Mouse (Mus musculus): ENCODE measurements around the gene Lrrc38.
"Not testable (repeated sequence)": the region's sequence is repeated elsewhere in the genome, so short reads cannot be mapped to it uniquely, and the experiment has no call there.

The Lrrc38 gene

DNA sequence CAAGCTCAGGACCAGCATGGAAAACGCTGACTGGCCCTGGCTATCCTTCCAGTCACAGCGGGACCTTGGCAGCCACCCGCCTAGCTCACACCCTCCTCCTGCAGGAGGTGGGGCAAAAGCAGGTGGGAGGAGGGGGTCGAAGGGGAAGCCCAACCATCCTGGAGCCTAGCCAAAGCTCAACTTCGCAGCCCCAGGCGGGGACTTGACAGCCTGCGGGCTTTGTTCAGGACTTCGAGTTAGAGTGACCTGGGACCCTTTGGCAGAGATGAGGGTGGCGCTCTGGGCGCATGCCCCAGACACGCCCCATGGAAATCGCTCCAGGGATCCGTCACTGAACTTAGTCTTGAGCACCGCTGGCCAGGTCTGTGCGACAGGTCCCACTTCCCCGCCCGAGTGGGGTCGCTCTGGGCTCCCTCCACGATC lies at the start of gene Lrrc38:
Gene Lrrc38 (plus strand): TSS at position 274 of the 423 bp plus-strand sequence.
- peak in 1 of 2 experiments; percentile 51 for DNase-seq (ENCODE audit: low spot score in 2 of 2)

DNA sequence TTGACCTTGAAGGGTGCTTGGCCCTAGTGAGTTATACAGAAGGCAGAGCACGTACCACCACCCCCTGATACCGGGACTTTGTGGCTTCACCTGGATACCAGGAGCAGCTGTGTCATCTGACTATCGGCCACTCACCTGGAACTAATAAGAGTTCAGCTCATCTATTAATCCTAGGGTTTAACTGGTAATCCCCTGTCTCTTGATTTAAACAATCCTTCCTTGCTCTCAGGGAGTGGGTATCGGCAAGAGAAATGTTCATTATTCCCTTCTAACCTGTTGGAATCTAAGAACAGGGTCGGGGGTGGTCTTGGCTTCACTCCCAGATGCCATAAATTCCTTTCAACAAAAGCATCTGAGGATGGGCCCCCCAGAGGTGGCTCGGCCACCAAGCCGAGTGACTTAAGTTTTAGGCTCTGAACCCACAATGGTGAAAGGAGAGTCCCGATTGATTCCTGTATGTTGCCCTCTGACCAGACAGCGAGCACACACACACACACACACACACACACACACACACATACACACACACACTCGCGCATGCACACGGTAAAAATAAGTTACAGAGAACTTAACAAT lies 49.4 kb upstream of the Lrrc38 start:
- DNase-seq (ENCODE audit: low spot score in 2 of 2) = no peak

DNA sequence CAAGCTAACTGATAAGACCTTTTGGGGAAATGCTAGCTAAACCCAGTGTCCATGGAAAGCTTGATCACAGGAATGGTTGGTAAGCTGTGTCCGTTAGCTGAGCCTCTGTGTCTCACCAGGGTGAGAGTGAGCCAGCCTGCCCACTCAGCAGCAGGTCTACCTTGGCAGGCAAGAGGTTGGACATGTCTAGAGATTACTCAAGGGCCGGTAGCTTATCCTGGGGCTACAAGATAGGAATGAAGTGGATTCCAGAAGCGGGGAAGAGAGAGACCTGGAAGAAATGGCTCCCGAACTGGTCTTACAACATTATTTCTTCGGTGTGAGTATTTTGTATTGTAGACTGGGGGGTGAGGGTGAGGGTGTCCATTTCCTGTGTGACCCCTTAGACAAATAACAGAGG lies 48.5 kb upstream of the Lrrc38 start:
- DNase-seq (ENCODE audit: low spot score in 2 of 2) = no peak

DNA sequence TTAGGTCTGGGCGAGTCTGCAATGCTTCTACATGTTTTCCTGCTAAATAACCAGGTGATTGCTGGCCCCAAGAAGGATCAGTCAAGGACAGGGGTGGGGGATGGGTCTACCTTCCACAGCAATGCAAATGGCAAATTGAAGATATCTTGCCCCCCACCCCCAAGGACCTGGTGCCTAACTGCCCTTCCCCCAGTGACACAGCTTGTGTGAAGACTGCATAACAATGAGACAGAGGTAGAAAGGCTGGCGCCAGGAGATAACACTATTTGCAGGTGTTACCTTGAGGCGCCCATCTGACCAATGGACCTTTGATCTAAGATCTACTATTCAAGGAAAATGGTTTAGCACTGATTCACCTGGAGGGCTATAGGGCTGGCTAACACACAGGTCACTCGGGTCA lies 47.7 kb upstream of the Lrrc38 start:
- no peak for DNase-seq (ENCODE audit: low spot score in 2 of 2)

DNA sequence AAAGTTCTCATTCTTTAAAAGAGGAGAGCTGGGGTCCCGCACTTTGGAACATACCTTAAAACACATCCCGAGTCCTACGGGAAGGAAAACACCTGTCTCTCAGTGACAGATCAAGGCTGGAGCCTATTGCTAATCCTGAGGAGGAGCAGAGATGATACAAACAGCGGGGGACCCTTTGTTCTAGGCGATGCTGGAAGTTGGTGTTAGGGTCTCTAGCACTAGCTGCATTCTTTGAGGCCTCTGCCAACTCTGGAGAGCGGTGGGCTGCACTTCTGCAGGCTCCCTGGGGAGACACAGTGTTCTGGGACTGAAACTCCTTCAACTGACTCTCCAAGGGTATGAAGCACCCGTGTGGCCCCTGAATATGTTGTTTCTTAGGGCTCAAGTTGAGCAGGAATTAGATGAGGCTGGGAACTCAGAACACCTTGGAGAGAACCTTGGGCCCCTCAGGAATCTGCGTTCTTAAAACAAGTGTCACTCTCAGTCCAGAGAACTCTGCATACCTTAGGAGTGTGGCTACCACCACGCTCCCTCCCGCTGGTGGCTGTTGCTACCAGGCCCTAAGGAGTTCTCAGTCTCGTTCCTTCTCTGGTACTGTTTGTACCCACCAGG lies 47.2 kb upstream of the Lrrc38 start:
- DNase-seq (ENCODE audit: low spot score in 2 of 2) = no peak

DNA sequence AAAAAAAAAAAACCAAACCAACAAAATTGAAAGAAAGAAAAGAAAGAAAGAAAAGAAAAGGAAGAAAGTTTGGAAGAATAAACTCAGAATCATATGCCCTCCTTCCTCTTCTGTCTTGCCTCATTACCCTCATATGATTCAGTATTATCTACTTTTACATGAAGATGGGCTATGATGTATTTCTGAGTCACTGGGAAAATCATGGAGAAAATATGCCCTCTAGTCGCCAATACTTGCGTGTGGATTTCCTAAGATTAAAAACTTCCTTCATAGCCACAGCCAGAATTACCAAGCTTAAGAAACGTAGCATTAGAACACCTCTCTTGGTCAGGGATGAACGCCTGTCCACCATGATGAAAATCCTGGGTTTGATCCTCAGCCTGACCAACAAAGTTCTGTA lies 44.5 kb upstream of the Lrrc38 start:
- DNase-seq (ENCODE audit: low spot score in 2 of 2) = no peak

DNA sequence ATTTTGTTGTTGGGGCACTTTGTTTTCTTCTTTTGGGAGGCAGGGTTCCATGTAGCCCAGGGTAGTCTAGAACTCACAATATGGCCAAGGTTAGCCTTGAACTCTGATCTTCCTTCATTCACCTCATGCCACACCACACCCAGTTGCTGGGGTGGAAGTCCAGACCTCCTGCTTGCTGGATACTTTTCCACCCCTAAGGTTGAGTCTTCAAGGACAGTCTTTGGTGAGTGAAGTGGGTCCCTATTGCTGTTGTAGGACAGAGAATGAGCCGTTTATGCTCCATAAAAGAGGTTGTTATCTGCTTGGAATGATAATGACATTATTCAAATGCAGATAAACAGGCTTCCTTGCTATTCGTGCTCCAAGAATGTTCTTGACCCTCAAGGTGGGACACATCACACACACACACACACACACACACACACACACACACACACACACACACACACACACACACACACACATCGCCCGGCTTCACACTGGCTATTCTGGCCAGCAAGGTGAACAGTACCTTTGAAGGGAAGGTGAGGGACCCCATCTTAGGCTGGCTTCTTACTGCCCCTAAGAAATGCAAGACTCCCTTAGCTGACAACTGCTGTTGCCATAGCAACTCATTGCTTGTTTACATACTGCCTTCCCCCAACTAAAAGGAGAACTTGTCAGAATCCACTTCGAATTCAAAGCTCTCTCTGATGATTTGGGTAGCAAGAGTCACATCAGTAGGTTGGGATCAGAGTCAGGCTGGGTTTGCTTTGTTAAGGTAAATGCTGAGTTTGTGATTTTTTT lies 43.4 kb upstream of the Lrrc38 start:
- peak in 1 of 2 experiments; percentile 45 for DNase-seq (ENCODE audit: low spot score in 2 of 2)

GRCm38 (mm10) chr4:143311341-143311740 lies 38.2 kb upstream of the Lrrc38 start:
- DNase-seq (ENCODE audit: low spot score in 2 of 2) = peak in 1 of 2 experiments; percentile 52

GRCm38 (mm10) chr4:143313299-143313698 lies 36.3 kb upstream of the Lrrc38 start:
- DNase-seq (ENCODE audit: low spot score in 2 of 2) = no peak

- DNase-seq (ENCODE audit: low spot score in 2 of 2) = no peak
These were observed 25.2 kb upstream of the Lrrc38 start for GRCm38 (mm10) chr4:143324176-143324924.

DNA sequence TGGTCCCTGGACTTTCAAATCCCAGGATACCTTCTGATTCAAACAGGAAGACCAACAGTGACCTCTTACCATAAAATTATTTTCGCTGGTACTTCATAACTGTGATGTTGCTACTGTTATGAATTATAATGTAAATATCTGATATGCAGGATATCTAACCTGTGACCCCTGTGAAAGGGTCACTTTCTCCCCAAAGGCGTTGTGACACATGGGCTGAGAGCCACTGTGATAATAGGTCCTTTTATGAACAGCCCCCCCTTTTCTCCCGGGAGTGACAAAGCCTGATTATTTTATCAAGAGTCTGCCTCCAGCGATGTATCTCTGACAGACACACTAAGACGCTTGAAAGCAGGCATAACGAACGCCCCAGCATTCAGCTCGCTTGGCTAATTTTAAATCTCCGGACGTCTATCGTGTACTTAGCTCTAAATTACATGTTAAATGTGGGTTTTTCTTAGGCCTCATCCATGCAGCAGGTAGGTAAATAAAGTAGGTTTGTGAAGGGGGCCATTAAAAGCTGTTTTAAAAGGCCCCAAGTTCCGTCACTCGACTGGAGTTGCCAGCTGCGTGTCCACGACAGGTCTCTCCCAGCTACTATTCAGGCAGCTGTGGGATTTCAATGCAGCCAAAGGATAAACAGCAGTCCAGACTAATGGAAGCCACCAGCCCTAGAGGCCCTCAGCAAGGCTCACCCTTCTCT lies 24.5 kb upstream of the Lrrc38 start:
- DNase-seq (ENCODE audit: low spot score in 2 of 2) = peak in 1 of 2 experiments; percentile 38

- DNase-seq (ENCODE audit: low spot score in 2 of 2) = peak; percentile 83 to 88
These were observed 24.0 kb upstream of the Lrrc38 start for GRCm38 (mm10) chr4:143325625-143325941.

- no peak for DNase-seq (ENCODE audit: low spot score in 2 of 2)
These were observed 19.0 kb upstream of the Lrrc38 start for GRCm38 (mm10) chr4:143330566-143330965.

DNA sequence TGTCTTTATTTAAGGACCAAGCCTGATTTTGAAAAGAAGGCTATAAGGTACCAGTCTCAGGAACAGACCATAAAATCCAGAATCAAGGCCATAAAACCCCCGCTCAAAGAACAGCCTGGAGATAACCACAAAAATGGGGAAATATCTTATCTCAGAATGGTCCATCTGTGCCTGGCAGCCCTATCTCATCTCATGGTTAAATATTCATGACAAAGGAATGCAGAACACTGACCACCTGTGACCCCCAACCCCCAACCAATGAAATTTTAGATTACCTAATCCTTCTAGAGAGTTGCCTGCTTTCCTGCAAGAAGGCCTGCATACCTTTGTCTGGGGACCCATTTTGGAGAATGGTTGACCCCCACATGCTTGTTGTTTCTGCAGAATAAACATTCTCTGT lies 17.8 kb upstream of the Lrrc38 start:
- DNase-seq (ENCODE audit: low spot score in 2 of 2) = no peak

GRCm38 (mm10) chr4:143334145-143334544 lies 15.4 kb upstream of the Lrrc38 start:
- no peak for DNase-seq (ENCODE audit: low spot score in 2 of 2)

GRCm38 (mm10) chr4:143334995-143335394 lies 14.6 kb upstream of the Lrrc38 start:
- no peak for DNase-seq (ENCODE audit: low spot score in 2 of 2)

DNA sequence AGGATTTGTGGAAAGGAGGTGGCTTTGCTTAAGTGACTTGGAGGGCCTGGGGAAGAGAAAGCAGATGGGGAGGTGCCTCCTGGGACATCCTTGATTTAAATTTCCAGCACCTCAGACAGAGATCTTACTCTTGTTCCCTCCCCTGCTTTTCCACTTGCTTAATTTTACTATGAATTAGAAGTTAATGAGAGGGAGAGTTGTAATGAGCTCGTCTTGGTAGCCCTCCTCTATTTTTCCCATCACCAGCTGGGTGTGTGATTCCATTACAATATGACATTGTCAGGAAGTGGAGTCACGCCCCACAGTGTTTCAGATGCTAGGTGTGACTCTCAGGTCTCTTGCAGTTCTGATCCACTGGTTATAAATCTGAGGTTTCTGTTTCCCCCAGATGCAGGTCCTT lies 13.5 kb upstream of the Lrrc38 start:
- no peak for DNase-seq (ENCODE audit: low spot score in 2 of 2)

DNA sequence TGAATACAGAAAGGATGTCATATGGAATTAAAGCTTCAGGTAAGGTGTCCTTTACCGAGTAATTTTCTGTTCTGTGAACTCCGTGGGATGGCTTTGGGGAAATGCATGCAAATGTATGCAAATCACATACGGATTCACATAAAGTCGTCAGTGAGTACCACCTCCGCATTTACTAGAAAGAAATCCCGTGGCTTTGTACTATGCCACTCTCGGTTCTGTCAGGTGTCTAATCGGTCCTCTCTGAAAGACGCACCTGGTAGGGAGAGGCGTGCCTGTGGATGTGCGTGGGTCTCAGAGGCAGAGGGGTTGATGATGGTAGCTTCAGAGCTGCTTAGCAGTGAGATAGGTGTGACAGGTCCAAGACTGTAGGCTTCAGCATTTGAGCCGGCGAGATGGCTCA lies 9.7 kb upstream of the Lrrc38 start:
- DNase-seq (ENCODE audit: low spot score in 2 of 2) = peak; percentile 34 to 58

DNA sequence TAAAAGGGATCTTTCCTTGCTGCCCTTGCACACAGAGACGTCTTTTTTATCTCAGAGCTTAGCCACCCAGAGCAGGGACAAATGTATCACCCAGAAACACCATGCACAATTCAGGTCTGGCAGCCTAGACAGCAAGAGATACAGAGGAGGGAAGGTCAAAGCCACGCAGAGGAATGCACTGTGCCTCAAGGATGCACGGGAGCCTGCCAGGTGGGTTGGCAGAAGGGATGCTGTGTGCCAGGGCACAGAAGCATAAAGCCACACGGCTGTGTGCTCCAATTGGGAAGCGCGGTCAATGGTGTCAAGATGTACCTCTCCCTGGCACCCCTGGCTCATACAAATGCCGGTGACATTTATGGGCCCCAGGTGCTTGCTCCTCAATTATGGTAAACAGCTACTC lies 8.1 kb upstream of the Lrrc38 start:
- DNase-seq (ENCODE audit: low spot score in 2 of 2) = no peak

DNA sequence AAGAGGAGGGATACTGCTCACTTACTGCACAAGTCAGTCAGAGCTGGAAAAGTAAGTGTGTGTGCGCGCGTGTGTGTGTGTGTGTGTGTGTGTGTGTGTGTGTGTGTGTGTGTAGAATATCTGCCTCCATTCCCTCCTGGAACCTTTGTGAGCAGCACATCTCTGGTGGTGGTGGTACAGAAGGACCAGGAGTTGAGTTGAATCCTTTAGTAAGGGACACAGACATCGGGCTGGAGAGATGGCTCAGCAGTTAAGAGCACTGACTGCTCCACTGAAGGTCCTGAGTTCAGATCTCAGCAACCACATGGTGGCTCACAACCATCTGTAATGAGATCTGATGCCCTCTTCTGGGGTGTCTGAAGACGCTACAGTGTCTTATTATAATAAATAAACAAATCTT lies 4.1 kb upstream of the Lrrc38 start:
- not testable (repeated sequence) for DNase-seq (ENCODE audit: low spot score in 2 of 2)

DNA sequence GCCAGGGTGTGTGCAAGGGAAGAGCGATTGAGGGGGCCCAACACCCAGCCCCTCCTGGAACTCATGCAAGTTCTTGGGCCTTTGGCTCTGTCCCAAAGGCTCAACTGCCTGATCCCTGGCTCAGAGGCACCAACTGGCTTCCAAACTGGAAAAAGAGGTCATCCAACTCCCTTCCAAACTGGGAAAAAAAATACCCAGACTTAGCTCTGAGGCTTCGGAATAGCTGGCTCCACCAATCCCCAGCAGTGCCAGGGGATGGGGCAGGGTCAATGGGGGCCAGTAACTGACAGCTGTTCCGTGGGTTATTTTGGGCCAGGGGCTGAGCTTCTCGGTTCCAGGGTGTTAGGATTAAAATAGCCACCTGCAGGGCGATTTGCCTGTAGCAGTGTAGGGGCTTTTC lies 879 bp upstream of the Lrrc38 start:
- DNase-seq (ENCODE audit: low spot score in 2 of 2) = peak; percentile 37 to 39
